In genomic region chr12:111228488-111228887, GRCm38 (mm10) we compare ENCODE assay signal across 25 mouse cellular contexts. TPM values are rescaled to one million over a fixed set of nuclear protein-coding genes. Genes with fewer than 3 reads are reported as not detected.
"Had no signal": no experiment of that assay in that cellular context is flagged by ENCODE, and none has a peak within 500 bp of the region (broad histone marks: within the 10 kb centered on the region; RNA-seq: fewer than 3 reads in every experiment).

No protein-coding gene starts in this region.

- H3K9me3 ChIP-seq: limb, embryonic 15.5 days; liver, embryonic 12.5 days; midbrain, embryonic 10.5 days; neural tube, embryonic 13.5 days; neural tube, embryonic 15.5 days had no signal

- H3K4me3 ChIP-seq: limb, embryonic 15.5 days; liver, embryonic 12.5 days; midbrain, embryonic 10.5 days; myocyte; neural tube, embryonic 13.5 days; neural tube, embryonic 15.5 days had no signal

- H3K27ac ChIP-seq: limb, embryonic 15.5 days; liver, embryonic 12.5 days; liver, embryonic 14.5 days; midbrain, embryonic 10.5 days; neural tube, embryonic 13.5 days; neural tube, embryonic 15.5 days had no signal

- H3K9ac ChIP-seq: limb, embryonic 15.5 days; liver, embryonic 12.5 days; liver, embryonic 14.5 days; lung, embryonic 14.5 days; neural tube, embryonic 13.5 days; neural tube, embryonic 15.5 days had no signal

- DNase-seq: lung, embryonic 14.5 days; midbrain, embryonic 14.5 days; retina, postnatal 1 day; right cerebral cortex, adult 18-20 months; right cerebral cortex, postnatal 25 days; right cerebral cortex, postnatal 4 days; spleen, adult 18-20 months; thymus, adult 18-20 months; thymus, postnatal 14 days; thymus, postnatal 36 days had no signal

- H3K4me1 ChIP-seq: midbrain, embryonic 10.5 days had no signal

- ATAC-seq: liver, embryonic 12.5 days; midbrain, embryonic 16.5 days had no signal

- H3K27me3 ChIP-seq: limb, embryonic 15.5 days; liver, embryonic 12.5 days; neural tube, embryonic 13.5 days; neural tube, embryonic 15.5 days had no signal

- H3K4me2 ChIP-seq: limb, embryonic 15.5 days; liver, embryonic 12.5 days; lung, embryonic 14.5 days; neural tube, embryonic 13.5 days; neural tube, embryonic 15.5 days had no signal

- H3K36me3 ChIP-seq: neural tube, embryonic 15.5 days had no signal

RNA-seq across cellular contexts. Expression of gene Amn, which starts 42.4 kb away (rescaled TPM):
- polyA plus RNA-seq: neural tube, embryonic 11.5 days; stomach, embryonic 14.5 days had no signal

RNA-seq across cellular contexts. Expression of gene 4930595D18Rik, which starts 44.2 kb away (rescaled TPM):
- polyA plus RNA-seq: limb, embryonic 15.5 days; liver, adult 2 months; liver, embryonic 12.5 days; liver, embryonic 14.5 days; liver, embryonic 16.5 days; lung, embryonic 14.5 days; lung, embryonic 16.5 days; midbrain, embryonic 10.5 days; midbrain, embryonic 14.5 days; midbrain, embryonic 16.5 days; myocyte; neural tube, embryonic 11.5 days; neural tube, embryonic 13.5 days; neural tube, embryonic 15.5 days; small intestine, adult 2 months; stomach, embryonic 14.5 days; stomach, embryonic 16.5 days had no signal
